9 mouse cellular contexts compared by ENCODE assay signal in genomic region chr5:111799700-111800311, GRCm38 (mm10).
DNase-seq lines count a peak whose midpoint lies in the region; ATAC-seq lines count a peak whose summit lies in the region.
"Had no signal": no experiment of that assay in that cellular context is flagged by ENCODE, and none has a peak within 500 bp of the region (broad histone marks: within the 10 kb centered on the region; RNA-seq: fewer than 3 reads in every experiment).

No protein-coding gene starts in this region.

- peaks cover 8% of the 10 kb centered on the region; the same call in 1 of the 2 replicates for H3K27me3 ChIP-seq in forebrain, embryonic 12.5 days
- no peaks in the 10 kb centered on the region for H3K27me3 ChIP-seq in forebrain, embryonic 11.5 days (ENCODE audit: control insufficient read depth, insufficient read depth, low read length)
- no peaks in the 10 kb centered on the region for H3K27me3 ChIP-seq in intestine, embryonic 15.5 days (replicated peaks)
- H3K27me3 ChIP-seq: liver, embryonic 13.5 days had no signal

- H3K4me1 ChIP-seq in forebrain, embryonic 12.5 days: peaks cover 9% of the 10 kb centered on the region
- H3K4me1 ChIP-seq in forebrain, embryonic 11.5 days (replicated peaks; ENCODE audit: control insufficient read depth, insufficient read depth, low read length): no peaks in the 10 kb centered on the region; the same call in 1 of the 2 replicates
- peaks cover 10% of the 10 kb centered on the region for H3K4me1 ChIP-seq in intestine, embryonic 15.5 days (replicated peaks)

- no peak overlapping the region for H3K4me3 ChIP-seq in forebrain, embryonic 12.5 days (replicated peaks)
- no peak overlapping the region for H3K4me3 ChIP-seq in forebrain, embryonic 11.5 days (ENCODE audit: low read depth, low read length)
- no peak overlapping the region for H3K4me3 ChIP-seq in intestine, embryonic 15.5 days (replicated peaks)
- H3K4me3 ChIP-seq: liver, embryonic 13.5 days had no signal

- H3K9ac ChIP-seq in forebrain, embryonic 12.5 days: no peak overlapping the region
- no peak overlapping the region for H3K9ac ChIP-seq in forebrain, embryonic 11.5 days (ENCODE audit: low read length)
- no peak overlapping the region for H3K9ac ChIP-seq in intestine, embryonic 15.5 days
- H3K9ac ChIP-seq: liver, embryonic 13.5 days had no signal

- H3K27ac ChIP-seq in forebrain, embryonic 12.5 days: peak overlapping the region; percentile 36
- no peak overlapping the region for H3K27ac ChIP-seq in forebrain, embryonic 11.5 days (ENCODE audit: low read depth, low read length)
- peak overlapping the region; percentile 59 for H3K27ac ChIP-seq in intestine, embryonic 15.5 days
- H3K27ac ChIP-seq: liver, embryonic 13.5 days had no signal

- 53% methylated on average over 15 of the region's 15 CpGs for WGBS in forebrain, embryonic 12.5 days
- 46% methylated on average over 15 of the region's 15 CpGs for WGBS in forebrain, embryonic 11.5 days
- 23% methylated on average over 15 of the region's 15 CpGs for WGBS in intestine, embryonic 15.5 days

- no peak for ATAC-seq in forebrain, embryonic 12.5 days (ENCODE audit: low FRiP score)
- no peak for ATAC-seq in forebrain, embryonic 11.5 days (replicated peaks; ENCODE audit: low FRiP score)
- peak; percentile 86 for ATAC-seq in intestine, embryonic 15.5 days

- no peak for DNase-seq in forebrain, embryonic 11.5 days (ENCODE audit: low spot score)
- DNase-seq in cerebellum, adult 8-10 months: peak; percentile 3
- DNase-seq in gastrocnemius, postnatal 36 days: peak; percentile 90 to 93
- peak; percentile 86 for DNase-seq in lung, postnatal 10 days
- DNase-seq in urinary bladder, postnatal 25 days (ENCODE audit: low spot score): peak; percentile 67
- no peak for DNase-seq in thymus, postnatal 10 days (ENCODE audit: low spot score in 2 of 2)
- DNase-seq: liver, embryonic 13.5 days had no signal

- H3K36me3 ChIP-seq in forebrain, embryonic 12.5 days (replicated peaks): no peaks in the 10 kb centered on the region
- H3K36me3 ChIP-seq in forebrain, embryonic 11.5 days (ENCODE audit: control insufficient read depth, insufficient read depth, low read length): no peaks in the 10 kb centered on the region
- H3K36me3 ChIP-seq in intestine, embryonic 15.5 days: no peaks in the 10 kb centered on the region
- H3K36me3 ChIP-seq: liver, embryonic 13.5 days had no signal

- no peaks in the 10 kb centered on the region for H3K9me3 ChIP-seq in forebrain, embryonic 12.5 days
- H3K9me3 ChIP-seq in forebrain, embryonic 11.5 days (ENCODE audit: control insufficient read depth, low read length): no peaks in the 10 kb centered on the region
- H3K9me3 ChIP-seq in intestine, embryonic 15.5 days: no peaks in the 10 kb centered on the region
- H3K9me3 ChIP-seq: liver, embryonic 13.5 days had no signal

- no peak overlapping the region for H3K4me2 ChIP-seq in forebrain, embryonic 12.5 days
- H3K4me2 ChIP-seq in forebrain, embryonic 11.5 days (ENCODE audit: low read depth, low read length, severe bottlenecking): no peak overlapping the region
- H3K4me2 ChIP-seq in intestine, embryonic 15.5 days (replicated peaks): no peak overlapping the region
- H3K4me2 ChIP-seq: liver, embryonic 13.5 days had no signal

- intact Hi-C loops in gastrocnemius, postnatal 36 days (cut with DNase I): loop anchor here (5.0 to 10.0 kb wide), 3 partner anchors 173 to 383 kb away; partner anchors contain the start of gene Mn1

Comparison
In these comparisons a context has a peak if more than half of its experiments do, and no peak if none do; other contexts are left out.
1. DNase-seq: peak in cerebellum, adult 8-10 months (single experiment), gastrocnemius, postnatal 36 days (2 of 2), lung, postnatal 10 days (single experiment) and urinary bladder, postnatal 25 days (single experiment); none in forebrain, embryonic 11.5 days (single experiment) and thymus, postnatal 10 days (0 of 2).